11 mouse cellular contexts compared by ENCODE assay signal in the genomic region with DNA sequence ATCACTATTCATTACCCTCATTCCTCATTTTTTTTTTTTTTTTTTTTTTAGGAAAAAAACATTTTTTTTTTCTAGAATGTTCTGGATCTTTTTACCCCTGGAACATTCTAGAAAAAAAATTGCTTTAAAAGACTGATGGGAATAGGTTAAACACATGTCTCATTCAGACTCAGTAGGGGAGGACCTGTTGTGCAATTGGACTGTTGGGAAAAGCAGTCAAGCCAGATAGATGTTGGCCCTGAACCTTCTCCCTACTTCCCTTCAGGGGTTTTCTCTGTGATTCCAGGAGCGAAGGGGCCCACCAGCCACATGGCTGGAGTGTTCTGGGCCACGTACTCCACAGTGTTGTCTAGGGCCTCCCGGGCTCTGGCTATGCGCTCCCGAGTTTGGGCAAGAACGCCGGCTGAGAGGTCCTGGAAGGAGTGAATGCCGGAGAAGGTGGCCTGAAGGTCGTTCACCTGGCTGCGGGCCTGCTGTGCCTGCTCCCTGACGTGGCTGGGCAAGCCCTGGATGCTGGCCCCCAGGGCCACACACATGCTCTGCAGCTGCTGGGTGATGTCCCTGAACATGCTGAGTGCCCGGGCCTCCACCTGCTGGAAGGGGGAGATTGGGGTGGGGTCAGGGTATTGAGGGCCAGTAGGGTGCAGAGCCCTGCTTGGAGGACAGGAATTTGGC. TPM values are rescaled to one million over a fixed set of nuclear protein-coding genes. Genes with fewer than 3 reads are reported as not detected.
DNase-seq lines count a peak whose midpoint lies in the region; ATAC-seq and TF ChIP-seq lines count a peak whose summit lies in the region.
"Had no signal": no experiment of that assay in that cellular context is flagged by ENCODE, and none has a peak within 500 bp of the region (broad histone marks: within the 10 kb centered on the region; RNA-seq: fewer than 3 reads in every experiment).

No protein-coding gene starts in this region.

- H3K9ac ChIP-seq in kidney, embryonic 16.5 days (replicated peaks; ENCODE audit: low read length): no peak overlapping the region
- no peak overlapping the region for H3K9ac ChIP-seq in heart, adult 2 months (ENCODE audit: low read depth, low read length)
- H3K9ac ChIP-seq in liver, postnatal 0 days (replicated peaks): no peak overlapping the region

- no peaks in the 10 kb centered on the region for H3K79me2 ChIP-seq in heart, adult 2 months (replicated peaks; ENCODE audit: control insufficient read depth, insufficient read depth, low read length)

- no peaks in the 10 kb centered on the region for H3K27me3 ChIP-seq in kidney, embryonic 16.5 days (ENCODE audit: insufficient read depth, low read length)
- H3K27me3 ChIP-seq in heart, adult 2 months (ENCODE audit: control insufficient read depth, insufficient read depth, low read length): no peaks in the 10 kb centered on the region
- no peaks in the 10 kb centered on the region for H3K27me3 ChIP-seq in liver, postnatal 0 days (ENCODE audit: insufficient read depth, low read length)

- ATAC-seq in kidney, embryonic 16.5 days (ENCODE audit: low FRiP score, low TSS enrichment): no peak
- peak; percentile 30 for ATAC-seq in liver, postnatal 0 days

- 90% methylated on average over 12 of the region's 12 CpGs for WGBS in kidney, embryonic 16.5 days
- WGBS in heart, adult 2 months: 59% methylated on average over 12 of the region's 12 CpGs
- 72% methylated on average over 12 of the region's 12 CpGs for WGBS in liver, postnatal 0 days (ENCODE audit: insufficient replicate concordance)

- TF ChIP-seq POLR2A in heart, adult 2 months (IDR thresholded peaks at IDR 0.05; ENCODE audit: insufficient read depth, low read depth, low read length): 0 out of 2 replicates have a peak, but pooled peaks have one; percentile 9

- peaks cover 35% of the 10 kb centered on the region for H3K36me3 ChIP-seq in kidney, embryonic 16.5 days (ENCODE audit: insufficient read depth, low read length)
- H3K36me3 ChIP-seq in heart, adult 2 months (ENCODE audit: control insufficient read depth, insufficient read depth, low read length): peaks cover 2% of the 10 kb centered on the region; the same call in 1 of the 2 replicates
- H3K36me3 ChIP-seq in liver, postnatal 0 days (replicated peaks; ENCODE audit: insufficient read depth, low read length): peaks cover 44% of the 10 kb centered on the region

- intact Hi-C loops in heart, adult 2 months (cut with DNase I): loop anchor here (5.0 kb wide), 1 partner anchor 73 kb away; no protein-coding TSS in a partner anchor
- intact Hi-C loops in heart, postnatal 14 days (cut with DNase I): no loop called here
- intact Hi-C loops in left cerebral cortex, postnatal 10 days (cut with DNase I): loop anchor here (5.0 kb wide), 1 partner anchor 68 kb away; no protein-coding TSS in a partner anchor

- no peak for TF ChIP-seq CTCF in heart, adult 2 months (IDR thresholded peaks at IDR 0.05)
- TF ChIP-seq CTCF in liver, postnatal 0 days (IDR thresholded peaks at IDR 0.05; ENCODE audit: low read depth): no peak

- peak; percentile 58 for DNase-seq in kidney, adult 8-10 months
- DNase-seq in heart, adult 2 months: peak; percentile 67 to 80
- DNase-seq in heart, postnatal 14 days: peak; percentile 60 to 68
- peak; percentile 67 for DNase-seq in liver, postnatal 0 days
- no peak for DNase-seq in spleen, postnatal 36 days (ENCODE audit: low spot score in 2 of 2)
- DNase-seq in left cerebral cortex, postnatal 10 days (ENCODE audit: extremely low spot score in 1 of 2, low spot score in 2 of 2): no peak
- DNase-seq: cerebellum, adult 8-10 months had no signal

- no peak overlapping the region for H3K4me3 ChIP-seq in kidney, embryonic 16.5 days (ENCODE audit: low read length)
- no peak overlapping the region for H3K4me3 ChIP-seq in heart, adult 2 months
- no peak overlapping the region for H3K4me3 ChIP-seq in liver, postnatal 0 days (ENCODE audit: low read depth, low read length)

- peaks cover 17% of the 10 kb centered on the region for H3K4me1 ChIP-seq in kidney, embryonic 16.5 days (ENCODE audit: insufficient read depth, low read length)
- H3K4me1 ChIP-seq in heart, adult 2 months (ENCODE audit: control insufficient read depth, insufficient read depth, low read length): peaks cover 9% of the 10 kb centered on the region
- H3K4me1 ChIP-seq in liver, postnatal 0 days (ENCODE audit: insufficient read depth): peaks cover 27% of the 10 kb centered on the region

- no peak overlapping the region for H3K27ac ChIP-seq in kidney, embryonic 16.5 days (ENCODE audit: low read length)
- peak overlapping the region; percentile 74 for H3K27ac ChIP-seq in heart, adult 2 months
- H3K27ac ChIP-seq in liver, postnatal 0 days (ENCODE audit: low read depth): peak overlapping the region; percentile 96

- H3K4me2 ChIP-seq in kidney, embryonic 16.5 days (replicated peaks; ENCODE audit: low read depth, low read length): no peak overlapping the region
- no peak overlapping the region for H3K4me2 ChIP-seq in liver, postnatal 0 days (ENCODE audit: low read depth, low read length)

- TF ChIP-seq EP300 in heart, adult 2 months (IDR thresholded peaks at IDR 0.05; ENCODE audit: insufficient read depth, low read depth, low read length): peak; percentile 54; the same call in 1 of the 2 replicates
- TF ChIP-seq EP300 in liver, postnatal 0 days (IDR thresholded peaks at IDR 0.05; ENCODE audit: low read depth): no peak; the same call in 1 of the 2 replicates

- H3K9me3 ChIP-seq in kidney, embryonic 16.5 days (ENCODE audit: low read length): no peaks in the 10 kb centered on the region
- H3K9me3 ChIP-seq in liver, postnatal 0 days (ENCODE audit: low read length): no peaks in the 10 kb centered on the region

RNA-seq across cellular contexts. Expression of a gene that starts 3.0 kb away (rescaled TPM):
- 7.3 and 10.3 TPM in 2 replicates for polyA plus RNA-seq in kidney, embryonic 16.5 days (2015; fragmentation: Nextera tagmentation; extraction: Ambion mirVana)
- total RNA-seq in heart, adult 2 months (2021): 1 to 10 TPM; 8.0 TPM
- 16.8 and 18.0 TPM in 2 replicates for polyA plus RNA-seq in heart, adult 2 months (2012; rRNA removed)
- total RNA-seq in heart, postnatal 14 days (2021): 10 to 100 TPM in 1 of 2 experiments, 1 to 10 TPM in 1; 9.5 to 11.4 TPM
- 2.6 and 3.1 TPM in 2 replicates for polyA plus RNA-seq in liver, postnatal 0 days (2015; fragmentation: Nextera tagmentation; extraction: Ambion mirVana)
- 1 to 10 TPM; 4.0 to 4.2 TPM for total RNA-seq in left cerebral cortex, postnatal 10 days (2021)

RNA-seq across cellular contexts. Expression of a gene that starts 13.1 kb away (rescaled TPM):
- 87.5 and 106 TPM in 2 replicates for polyA plus RNA-seq in kidney, embryonic 16.5 days (2015; fragmentation: Nextera tagmentation; extraction: Ambion mirVana)
- total RNA-seq in heart, adult 2 months (2021): 100 to 1,000 TPM; 160 to 221 TPM
- 65.6 and 66.2 TPM in 2 replicates for polyA plus RNA-seq in heart, adult 2 months (2012; rRNA removed)
- total RNA-seq in heart, postnatal 14 days (2021): 100 to 1,000 TPM; 115 to 133 TPM
- 25.8 and 26.8 TPM in 2 replicates for polyA plus RNA-seq in liver, postnatal 0 days (2015; fragmentation: Nextera tagmentation; extraction: Ambion mirVana)
- total RNA-seq in left cerebral cortex, postnatal 10 days (2021): 1 to 10 TPM; 3.8 to 5.4 TPM

RNA-seq across cellular contexts. Expression of a gene that starts 20.5 kb away (rescaled TPM):
- not detected in 2 replicates for polyA plus RNA-seq in kidney, embryonic 16.5 days (2015; fragmentation: Nextera tagmentation; extraction: Ambion mirVana)
- total RNA-seq in heart, adult 2 months (2021): not detected
- 0.32 TPM in 1 of 2 replicates, not detected in the other for polyA plus RNA-seq in heart, adult 2 months (2012; rRNA removed)
- under 1 TPM in 1 of 2 experiments, not detected in 1; 0.36 TPM for total RNA-seq in heart, postnatal 14 days (2021)
- polyA plus RNA-seq in liver, postnatal 0 days (2015; fragmentation: Nextera tagmentation; extraction: Ambion mirVana): not detected in 2 replicates
- not detected for total RNA-seq in left cerebral cortex, postnatal 10 days (2021)
- total RNA-seq: left cerebral cortex, postnatal 25 days; MEL had no signal
- polyA plus RNA-seq: frontal cortex, adult 2 months had no signal

RNA-seq across cellular contexts. Expression of a gene that starts 23.0 kb away (rescaled TPM):
- 14.6 and 15.8 TPM in 2 replicates for polyA plus RNA-seq in kidney, embryonic 16.5 days (2015; fragmentation: Nextera tagmentation; extraction: Ambion mirVana)
- total RNA-seq in heart, adult 2 months (2021): 100 to 1,000 TPM; 108 to 124 TPM
- 81.5 and 104 TPM in 2 replicates for polyA plus RNA-seq in heart, adult 2 months (2012; rRNA removed)
- 10 to 100 TPM; 90.4 to 94.6 TPM for total RNA-seq in heart, postnatal 14 days (2021)
- polyA plus RNA-seq in liver, postnatal 0 days (2015; fragmentation: Nextera tagmentation; extraction: Ambion mirVana): 5.1 and 5.2 TPM in 2 replicates
- 10 to 100 TPM; 45.4 TPM for total RNA-seq in left cerebral cortex, postnatal 10 days (2021)

RNA-seq across cellular contexts. Expression of a gene that starts 23.5 kb away (rescaled TPM):
- polyA plus RNA-seq in kidney, embryonic 16.5 days (2015; fragmentation: Nextera tagmentation; extraction: Ambion mirVana): 170 and 179 TPM in 2 replicates
- 1 to 10 TPM; 2.0 to 2.4 TPM for total RNA-seq in heart, adult 2 months (2021)
- 0.85 and 1.2 TPM in 2 replicates for polyA plus RNA-seq in heart, adult 2 months (2012; rRNA removed)
- 10 to 100 TPM in 1 of 2 experiments, 1 to 10 TPM in 1; 4.8 to 12.2 TPM for total RNA-seq in heart, postnatal 14 days (2021)
- 37.8 and 43.5 TPM in 2 replicates for polyA plus RNA-seq in liver, postnatal 0 days (2015; fragmentation: Nextera tagmentation; extraction: Ambion mirVana)
- 1 to 10 TPM; 4.2 to 5.6 TPM for total RNA-seq in left cerebral cortex, postnatal 10 days (2021)

Comparison
In these comparisons a context has a peak if more than half of its experiments do, and no peak if none do; other contexts are left out.
1. DNase-seq: peak in kidney, adult 8-10 months (2 of 2), heart, adult 2 months (2 of 2), heart, postnatal 14 days (2 of 2) and liver, postnatal 0 days (single experiment); none in spleen, postnatal 36 days (0 of 2) and left cerebral cortex, postnatal 10 days (0 of 2).
2. RNA of a gene that starts 13.1 kb away (total RNA-seq): 160 to 221 TPM in heart, adult 2 months and 115 to 133 TPM in heart, postnatal 14 days; 3.8 to 5.4 TPM in left cerebral cortex, postnatal 10 days; every median in the first group is over 10 times any median in the second.